Mouse (Mus musculus): ENCODE measurements at regions not wholly inside any gene's neighbourhood (a gene's known extent, or its start where the extent isn't known, plus 50 kb on each side); places are given as distances from the start of the nearest gene placed in this dataset.

DNA sequence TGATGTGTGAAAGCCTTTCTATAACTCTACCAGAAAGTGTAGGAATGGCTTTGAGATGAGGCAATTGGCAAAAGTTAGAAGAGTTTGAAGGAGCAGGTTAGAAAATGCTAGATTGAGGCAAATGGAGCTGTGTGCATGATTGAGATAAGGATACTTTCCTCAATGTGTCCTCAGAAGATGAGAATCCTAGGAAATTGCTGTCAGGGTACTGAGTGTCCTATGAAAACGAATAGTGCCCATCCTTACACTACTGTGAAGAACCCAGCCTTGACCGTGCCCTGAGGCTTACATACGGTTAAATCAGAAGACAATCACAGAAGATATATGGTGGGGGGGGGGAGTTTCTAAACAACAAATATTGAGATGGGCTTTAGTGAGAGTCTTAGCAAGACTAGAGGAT, 162.8 kb upstream of the Stt3b start:
- no peak for TF ChIP-seq CTCF (IDR thresholded peaks at IDR 0.05; ENCODE audit: insufficient read depth, low read length)
- no peak for TF ChIP-seq POLR2A (IDR thresholded peaks at IDR 0.05; ENCODE audit: borderline replicate concordance, extremely low read depth, low read depth, low read length)
